Mouse (Mus musculus) thymus, postnatal 25 days (tissue): ENCODE measurements around the gene Atf3.

Source experiments
- DNase-seq: peaks from one replicate; pipeline ENCODE4 v3.0.0; 2022

The Atf3 gene

GRCm38 (mm10) chr1:191225771-191226170, 7.9 kb upstream of the Atf3 start:
- DNase-seq = no peak

DNA sequence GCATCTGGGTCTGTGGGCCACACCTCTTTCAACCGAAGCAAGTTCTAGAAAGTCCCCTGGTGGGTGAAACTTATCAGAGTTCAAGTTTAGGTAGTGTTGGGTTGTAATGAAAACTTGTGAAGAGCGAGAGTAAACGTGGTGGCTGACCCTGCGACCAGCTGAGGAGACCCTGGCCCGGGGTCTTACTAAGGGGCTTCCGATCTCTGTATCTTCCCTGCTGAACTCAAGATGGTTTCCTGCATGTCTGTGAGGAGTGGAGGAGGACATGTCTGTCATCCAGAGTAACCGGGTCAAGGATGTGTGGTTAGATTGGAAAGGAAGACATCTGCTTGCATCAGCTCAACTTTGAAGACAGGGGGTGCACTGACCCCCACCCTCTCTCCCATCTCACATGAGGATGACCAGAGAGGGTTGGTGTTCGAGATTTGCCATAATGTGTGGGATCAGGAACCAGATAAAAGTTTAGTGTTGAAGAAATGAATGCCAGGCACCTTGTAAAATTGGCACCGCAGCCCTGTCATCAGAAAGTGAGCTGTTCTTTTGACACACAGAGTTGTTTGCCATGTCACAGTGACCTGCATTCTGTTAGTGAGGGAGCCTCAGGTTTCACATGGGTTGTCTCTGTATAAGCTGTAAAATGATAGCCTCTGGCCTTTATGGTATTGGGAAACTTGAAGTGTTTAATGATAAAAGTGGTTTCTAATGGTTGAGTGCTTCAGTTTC, 7.3 kb upstream of the Atf3 start:
- DNase-seq = peak; percentile 3

DNA sequence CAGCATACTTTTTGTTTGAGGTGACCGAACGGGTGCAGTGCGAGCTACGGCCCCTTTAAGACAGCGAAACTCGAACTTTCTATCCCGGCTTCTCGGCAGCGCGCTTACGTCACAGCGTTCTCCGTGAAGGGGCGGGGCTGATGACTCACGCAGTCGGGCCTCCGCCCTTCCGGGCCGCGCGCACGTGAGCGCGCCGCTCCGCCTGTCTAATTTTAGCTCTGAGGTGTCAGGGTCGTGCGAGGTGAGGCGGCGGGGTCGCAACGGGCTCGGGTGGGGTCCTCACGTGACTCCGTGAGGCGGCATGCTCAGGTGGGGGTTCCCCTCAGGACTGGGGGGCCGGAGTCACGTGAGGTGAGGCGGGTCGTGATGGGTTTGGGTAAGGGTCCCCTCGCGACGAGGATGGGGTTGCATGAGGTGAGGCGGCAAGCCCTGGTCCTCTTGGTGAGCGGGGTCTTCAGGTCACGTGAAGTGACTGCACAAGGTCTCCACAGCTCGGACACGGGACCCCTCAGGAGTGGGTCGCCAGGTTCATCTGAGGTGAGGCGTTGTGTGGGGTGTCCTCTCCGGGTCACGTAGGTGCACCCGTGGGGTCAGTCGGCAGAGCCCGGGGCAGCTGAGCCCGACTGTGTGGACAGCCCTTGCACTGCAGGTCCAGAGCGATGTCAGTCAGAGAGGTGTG, 6.6 kb upstream of the Atf3 start:
- DNase-seq = peak; percentile 92

- DNase-seq = no peak
Observed at GRCm38 (mm10) chr1:191223930-191224301, 6.1 kb upstream of the Atf3 start.

- no peak for DNase-seq
Observed at GRCm38 (mm10) chr1:191222031-191222430, 4.2 kb upstream of the Atf3 start.

- no peak for DNase-seq
Observed at GRCm38 (mm10) chr1:191220588-191220987, 2.7 kb upstream of the Atf3 start.

- no peak for DNase-seq
Observed at GRCm38 (mm10) chr1:191219748-191220147, 1.9 kb upstream of the Atf3 start.

DNA sequence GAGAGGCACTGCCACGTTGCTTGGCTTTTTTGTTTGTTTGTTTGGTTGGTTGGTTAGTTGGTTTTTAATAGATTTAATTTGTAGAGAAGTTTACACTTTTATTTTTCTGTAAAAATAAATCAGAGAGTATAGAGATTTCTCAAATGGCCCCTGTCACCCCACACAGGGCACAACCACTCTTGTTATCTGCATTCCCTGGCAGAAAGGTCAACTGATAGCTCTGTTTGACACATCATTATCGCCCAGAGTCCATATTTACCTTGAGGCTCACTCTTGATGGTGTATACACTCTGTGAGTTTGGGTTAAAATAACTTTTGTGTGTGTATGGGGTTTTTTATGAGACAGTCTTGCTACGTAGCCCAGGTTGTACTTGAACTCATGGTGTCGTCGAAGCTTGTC, 744 bp upstream of the Atf3 start:
- DNase-seq = no peak

- no peak for DNase-seq
Observed at GRCm38 (mm10) chr1:191215776-191216661, 1.8 kb downstream of the Atf3 start.

- no peak for DNase-seq
Observed at GRCm38 (mm10) chr1:191211096-191211495, 6.7 kb downstream of the Atf3 start.

DNA sequence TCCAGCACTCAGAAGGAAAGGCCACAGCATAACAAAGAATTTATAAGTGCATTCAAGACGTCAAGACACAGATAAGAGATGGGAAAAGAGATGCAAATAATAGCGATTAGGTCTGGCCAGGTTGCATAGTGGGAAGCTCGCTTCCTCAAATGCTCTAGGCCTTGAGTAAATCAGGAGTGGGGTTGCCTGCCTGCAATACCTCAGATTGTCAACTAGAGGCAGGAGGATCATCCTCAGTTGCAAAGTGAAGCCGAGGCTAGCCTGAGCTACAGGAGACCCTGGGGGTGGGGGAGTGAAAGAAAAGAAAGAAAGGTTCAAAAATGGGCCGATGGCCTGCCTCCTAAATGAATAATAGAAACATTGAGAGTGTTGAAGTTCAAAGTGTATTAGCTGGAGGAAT, 12.0 kb downstream of the Atf3 start:
- no peak for DNase-seq

DNA sequence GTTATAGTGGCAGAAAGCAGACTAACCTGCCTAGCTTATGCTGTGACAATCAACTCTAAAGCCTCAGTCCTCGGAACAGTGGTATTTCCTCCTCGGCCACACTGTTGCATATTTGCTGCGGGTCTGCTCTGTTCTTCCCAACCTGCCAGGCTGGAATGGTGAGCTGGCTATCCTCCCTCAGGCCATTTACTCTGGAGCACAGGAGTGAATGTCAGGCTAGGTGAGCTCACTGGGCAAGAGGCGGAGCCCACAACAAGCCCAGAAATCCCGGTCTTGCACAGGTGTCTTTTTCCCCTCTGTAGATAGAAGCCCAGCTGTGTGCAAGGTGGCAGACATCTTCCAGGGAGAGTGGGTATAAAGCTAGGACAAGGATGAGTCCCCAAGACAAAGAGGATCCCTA, 13.0 kb downstream of the Atf3 start:
- no peak for DNase-seq

- DNase-seq = no peak
Observed at GRCm38 (mm10) chr1:191203496-191203895, 14.3 kb downstream of the Atf3 start.

DNA sequence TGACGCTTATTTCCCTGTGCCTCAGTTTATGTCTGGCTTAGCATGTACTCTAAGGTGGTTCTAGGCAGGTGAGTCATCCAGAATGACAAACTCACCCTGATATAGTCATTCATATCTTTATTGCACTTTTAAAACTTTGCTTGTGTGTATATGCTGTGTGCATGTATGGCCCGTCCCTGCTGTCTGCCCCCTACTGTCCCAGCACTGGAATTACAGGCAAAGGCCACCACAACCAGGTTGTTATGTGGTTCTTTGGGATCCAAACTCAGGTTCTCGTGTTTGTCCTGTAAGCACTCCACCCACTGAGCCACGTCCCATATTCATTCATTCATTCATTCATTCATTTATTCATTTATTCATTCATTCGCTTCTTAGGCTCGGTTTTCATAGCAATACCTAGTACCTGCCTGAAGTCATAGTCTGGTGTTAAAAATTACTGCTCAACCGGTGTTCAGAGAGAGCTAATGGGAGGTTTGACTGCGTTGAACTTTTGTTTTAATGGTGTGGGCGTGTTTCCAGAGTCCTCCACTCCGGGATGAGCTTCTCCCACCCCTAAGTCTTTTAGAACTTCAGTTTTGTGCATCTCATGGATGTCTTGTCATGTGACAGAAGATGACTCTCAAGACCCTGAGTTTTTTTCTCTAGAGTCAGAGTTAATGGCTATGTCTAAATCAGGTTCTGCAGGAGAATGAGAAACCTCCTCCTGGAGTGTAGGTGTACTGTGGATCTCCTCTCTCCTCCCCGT, 15.5 kb downstream of the Atf3 start:
- no peak for DNase-seq

DNA sequence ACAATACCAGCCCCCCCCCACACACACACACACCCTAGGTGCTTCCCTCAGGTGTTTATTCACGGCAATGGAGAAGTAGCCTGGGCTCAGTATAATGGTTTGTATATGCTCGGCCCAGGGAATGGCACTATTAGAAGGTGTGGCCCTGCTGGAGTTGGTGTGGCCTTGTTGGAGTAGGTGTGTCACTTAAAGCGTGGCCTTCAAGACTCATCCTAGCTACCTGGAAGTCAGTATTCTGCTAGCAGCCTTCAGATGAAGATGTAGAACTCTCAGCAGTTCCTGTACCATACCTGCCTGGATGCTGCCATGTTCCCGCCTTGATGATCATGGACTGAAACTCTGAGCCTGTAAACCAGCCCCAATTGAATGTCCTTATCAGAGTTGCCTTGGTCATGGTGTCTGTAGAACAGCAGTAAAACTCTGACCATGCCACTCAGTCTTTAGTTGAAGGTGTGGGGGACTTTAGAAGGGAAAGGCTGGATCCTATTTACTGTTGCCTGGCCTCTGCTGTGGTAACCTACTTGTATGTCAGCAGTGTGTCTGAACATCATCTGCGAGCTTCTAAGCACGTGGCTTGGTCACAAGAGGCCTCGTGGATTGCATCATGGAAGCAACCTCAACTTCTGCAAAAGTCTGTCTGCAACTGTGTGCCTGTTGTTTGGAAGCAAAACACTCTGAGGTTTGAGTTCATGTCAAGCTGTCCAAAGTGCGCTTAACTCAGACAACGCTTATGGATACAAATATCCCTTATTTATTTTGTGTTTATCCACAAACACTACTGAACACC, 16.8 kb downstream of the Atf3 start:
- no peak for DNase-seq

- no peak for DNase-seq
Observed at GRCm38 (mm10) chr1:191197916-191198315, 19.9 kb downstream of the Atf3 start.

DNA sequence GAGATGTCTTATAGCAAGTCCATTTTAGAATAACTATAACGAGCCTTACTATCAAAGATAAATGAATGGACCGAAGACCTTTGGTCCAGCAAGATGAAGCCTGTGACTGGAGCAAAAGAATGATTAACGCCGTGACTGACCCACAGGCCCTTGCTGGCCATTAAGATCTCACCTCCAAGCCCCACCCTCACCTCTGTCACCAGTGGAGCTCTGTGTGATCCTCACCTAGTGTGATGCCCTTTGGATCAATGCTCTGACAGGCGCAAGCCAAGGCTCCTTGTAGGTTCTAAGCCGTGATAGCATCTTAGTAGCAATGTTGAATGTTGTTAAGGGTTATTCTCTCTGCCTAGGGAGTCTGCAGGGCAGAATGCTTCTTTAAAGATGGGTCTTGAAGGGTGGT, 21.8 kb downstream of the Atf3 start:
- DNase-seq = no peak

- no peak for DNase-seq
Observed at GRCm38 (mm10) chr1:191193657-191194424, 24.0 kb downstream of the Atf3 start.

- no peak for DNase-seq
Observed at GRCm38 (mm10) chr1:191192751-191193150, 25.1 kb downstream of the Atf3 start.

DNA sequence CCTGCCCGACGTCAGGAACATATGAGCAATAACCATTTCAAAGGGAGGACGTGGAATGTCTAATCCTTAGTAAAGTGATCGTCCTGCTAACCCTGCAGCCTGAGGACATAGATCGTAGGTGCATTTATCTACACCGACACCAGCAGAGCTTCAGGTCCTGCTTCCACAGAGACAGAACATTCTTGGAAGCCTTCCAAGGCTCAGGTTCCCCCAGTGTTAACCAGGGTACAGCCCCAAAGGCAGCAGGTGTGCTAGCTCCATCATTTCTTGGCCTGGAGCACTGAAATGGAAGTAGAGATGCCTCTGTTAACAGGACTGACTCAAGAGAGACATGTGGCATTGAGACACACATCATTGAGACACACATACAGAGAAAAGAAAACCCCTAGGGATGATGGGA, 25.6 kb downstream of the Atf3 start:
- no peak for DNase-seq

DNA sequence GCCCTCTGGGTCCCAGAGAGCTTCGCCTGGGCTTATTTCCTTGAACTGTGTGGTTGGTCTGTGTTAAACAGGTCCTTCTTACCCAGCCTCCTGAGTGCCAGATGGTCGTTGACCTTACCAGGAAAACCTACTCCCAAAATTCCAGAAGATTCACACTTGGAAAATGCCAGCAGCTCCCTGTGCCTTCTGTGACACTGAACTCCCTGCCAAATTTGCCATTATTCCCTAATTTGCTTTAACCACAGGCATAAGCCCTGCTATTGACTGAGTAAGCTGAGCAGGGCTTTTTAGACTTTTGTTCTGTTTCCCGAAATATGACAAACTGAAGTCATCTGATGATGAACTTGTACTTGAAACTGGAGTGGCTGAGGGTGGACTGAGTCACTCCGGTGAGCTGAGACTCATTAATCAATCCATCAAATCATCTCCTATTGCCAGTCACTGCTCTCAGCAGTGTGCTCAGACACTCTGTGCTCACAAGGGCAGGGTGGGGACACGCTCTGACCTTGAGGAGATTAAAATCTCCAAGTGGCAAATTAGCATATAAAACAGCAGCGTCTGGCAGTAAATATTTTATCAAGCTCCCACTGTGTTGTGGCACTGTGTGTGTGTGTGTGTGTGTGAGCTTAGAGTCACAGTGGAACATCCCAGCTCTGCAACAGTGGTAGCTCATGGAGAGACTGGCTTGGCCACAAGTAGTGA, 28.0 kb downstream of the Atf3 start:
- DNase-seq = no peak
